Mouse (Mus musculus) heart, postnatal 0 days (tissue): ENCODE data around the gene Wt1.

Source experiments
- CTCF ChIP-seq: IDR thresholded peaks from 2 replicates; pipeline ENCODE4 v1.5.1; 2016; ENCODE audit warnings: antibody characterized with exemption, control low read depth, low read depth
- EP300 ChIP-seq: IDR thresholded peaks from 2 replicates; pipeline ENCODE4 v1.6.1; 2016; ENCODE audit warnings: antibody characterized with exemption, low read depth

GRCm38 (mm10) chr2:105089083-105089482 is 37.2 kb upstream of the Wt1 start:
- no peak for TF ChIP-seq CTCF
- no peak for TF ChIP-seq EP300
